Mouse (Mus musculus) small intestine, adult 2 months (tissue): ENCODE results near the gene Msln. TPM values are rescaled to one million over a fixed set of nuclear protein-coding genes. Genes with fewer than 3 reads are reported as not detected.

Experiments used
- H3K27ac ChIP-seq: fragments of 200-500 bp; 2 replicates; pipeline ENCODE4 v1.5.1; 2012; ENCODE audit warnings: low read depth, low read length, control low read depth, inconsistent platforms; ENCODE audit not compliant: insufficient read depth
- H3K27me3 ChIP-seq: fragments of 200-500 bp; 2 replicates; pipeline ENCODE4 v1.6.1; 2012; ENCODE audit warnings: mild to moderate bottlenecking, moderate library complexity, low read length, inconsistent platforms; ENCODE audit not compliant: control insufficient read depth, insufficient read depth
- H3K36me3 ChIP-seq: fragments of 200-500 bp; 2 replicates; pipeline ENCODE4 v1.6.1; 2012; ENCODE audit warnings: mild to moderate bottlenecking, low read length, control low read depth, inconsistent platforms; ENCODE audit not compliant: control insufficient read depth, insufficient read depth
- H3K4me1 ChIP-seq: fragments of 200-500 bp; 2 replicates; pipeline ENCODE4 v1.6.1; 2012; ENCODE audit warnings: low read length, inconsistent platforms, mixed read lengths; ENCODE audit not compliant: control insufficient read depth, insufficient read depth, insufficient read length
- H3K4me3 ChIP-seq: fragments of 200-500 bp; 2 replicates; pipeline ENCODE4 v1.5.1; 2012; ENCODE audit warnings: low read depth, mild to moderate bottlenecking, control low read depth, inconsistent platforms, low read length, moderate library complexity
- CTCF ChIP-seq: fragments of 200-500 bp; IDR thresholded peaks from 2 replicates; pipeline ENCODE4 v1.5.1; 2012; ENCODE audit warnings: low read depth, mild to moderate bottlenecking, control low read depth, inconsistent platforms, low read length, moderate library complexity, mixed read lengths; ENCODE audit not compliant: insufficient replicate concordance, insufficient read length; ENCODE audit errors: extremely low read depth
- POLR2A ChIP-seq: fragments of 200-500 bp; IDR thresholded peaks from 2 replicates; pipeline ENCODE4 v1.6.1; 2012; ENCODE audit warnings: low read depth, mild to moderate bottlenecking, control low read depth, inconsistent platforms, low read length, moderate library complexity
- WGBS: fragments of 180-500 bp; shearing (Covaris S2); methylation state at CpG from one replicate; pipeline ENCODE4 v1.1.7; 2018; 5-methylcytosine and 5-hydroxymethylcytosine counted together
- polyA plus RNA-seq: library from polyadenylated mRNA; depleted of rRNA; stranded (reverse); fragments of >200 nt; gene quantifications from 2 replicates; pipeline ENCODE4 v1.2.3, GENCODE M21; 2012

The Msln gene
- polyA plus RNA-seq, 1 experiment: 1.0 TPM

DNA sequence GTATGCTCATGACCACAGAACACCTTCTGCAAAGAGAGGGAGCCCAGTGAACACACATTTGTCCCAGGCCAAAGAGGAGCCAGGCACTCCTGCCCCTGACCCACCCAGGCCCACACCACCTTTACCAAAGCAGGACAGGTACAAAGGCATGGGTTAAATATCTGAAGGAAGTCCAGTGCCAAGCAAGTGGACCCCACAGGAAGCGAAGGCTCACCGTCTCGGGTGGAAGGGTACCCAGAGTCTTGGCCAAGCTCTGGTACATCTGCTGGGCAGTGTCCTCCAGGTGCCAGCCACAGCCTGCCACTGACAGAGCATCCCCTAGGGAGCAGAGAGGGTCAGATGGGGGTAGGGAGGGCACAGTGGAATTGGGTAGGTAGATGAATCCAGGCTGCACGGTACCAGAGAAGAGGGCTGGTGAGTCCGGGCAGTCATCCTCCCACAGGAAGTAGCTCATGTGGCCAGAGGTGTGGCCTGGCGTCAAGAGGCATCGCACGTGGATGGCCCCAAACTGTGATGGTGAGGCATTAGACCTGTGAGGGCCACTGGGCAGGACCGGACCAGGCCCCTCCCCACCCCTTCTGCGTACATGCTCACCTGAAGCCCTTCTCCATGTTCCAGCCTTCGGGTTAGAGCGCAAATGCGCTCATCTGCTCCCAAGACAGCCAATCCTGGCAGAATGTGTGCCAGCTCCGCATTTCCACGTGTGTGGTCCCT, 29.8 kb upstream of the Msln start:
- no peak overlapping the region for H3K4me3 ChIP-seq
- WGBS: 82% methylated on average over 15 of the region's 15 CpGs
- no peak overlapping the region for H3K27ac ChIP-seq
- H3K36me3 ChIP-seq: peaks cover 31% of the 10 kb centered on the region
- peaks cover 3% of the 10 kb centered on the region; the same call in 1 of the 2 replicates for H3K4me1 ChIP-seq
- H3K27me3 ChIP-seq: no peaks in the 10 kb centered on the region
- TF ChIP-seq CTCF (no peak), POLR2A (no peak)

DNA sequence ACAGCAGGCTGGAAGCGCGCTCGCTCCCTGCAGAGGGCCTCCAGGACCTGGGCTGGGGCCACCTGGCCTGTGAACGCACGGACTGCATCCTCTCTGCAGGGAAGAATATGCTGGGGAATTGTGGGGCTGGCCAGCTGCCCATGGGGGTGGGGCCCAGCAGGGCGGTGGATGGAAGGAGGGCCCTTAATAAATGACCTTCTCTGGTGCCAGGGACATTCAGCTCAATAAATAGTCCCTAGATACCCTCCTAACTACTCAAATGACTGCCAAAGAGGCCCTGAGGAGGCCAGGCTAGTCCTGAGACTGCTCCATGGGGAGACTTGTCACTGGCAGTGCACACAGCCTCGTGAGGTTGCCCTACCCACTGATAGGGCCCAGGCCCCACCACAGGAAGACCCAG, 28.9 kb upstream of the Msln start:
- peaks cover 34% of the 10 kb centered on the region for H3K36me3 ChIP-seq
- no peak overlapping the region for H3K4me3 ChIP-seq
- no peak overlapping the region for H3K27ac ChIP-seq
- peaks cover 3% of the 10 kb centered on the region; the same call in 1 of the 2 replicates for H3K4me1 ChIP-seq
- no peaks in the 10 kb centered on the region for H3K27me3 ChIP-seq
- no peak for TF ChIP-seq POLR2A
- TF ChIP-seq CTCF: no peak
- 56% methylated on average over 7 of the region's 7 CpGs for WGBS

DNA sequence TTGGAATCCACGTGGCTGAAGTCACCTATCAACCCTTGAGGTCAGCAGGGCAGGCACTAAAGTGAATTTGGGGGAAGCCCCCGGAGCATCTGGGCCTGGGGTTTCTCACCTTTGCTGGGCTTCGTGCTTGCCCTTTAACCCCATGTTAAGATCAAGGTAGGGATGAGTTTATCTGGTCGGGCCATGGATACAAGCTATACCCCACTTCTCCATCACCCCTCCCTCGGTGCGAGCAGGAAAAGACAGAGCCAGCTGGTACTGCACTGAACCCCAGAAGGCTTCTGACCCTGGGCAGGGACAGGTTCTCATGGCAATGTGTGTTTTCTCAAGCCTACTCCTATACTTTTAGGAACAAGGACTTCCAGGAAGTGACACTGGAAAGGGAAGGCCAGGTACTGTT, 27.2 kb upstream of the Msln start:
- no peak overlapping the region for H3K4me3 ChIP-seq
- H3K27me3 ChIP-seq: no peaks in the 10 kb centered on the region
- WGBS: 73% methylated on average over 6 of the region's 6 CpGs
- H3K36me3 ChIP-seq: peaks cover 46% of the 10 kb centered on the region
- H3K4me1 ChIP-seq: peaks cover 3% of the 10 kb centered on the region; the same call in 1 of the 2 replicates
- no peak for TF ChIP-seq CTCF
- no peak for TF ChIP-seq POLR2A
- H3K27ac ChIP-seq: no peak overlapping the region

DNA sequence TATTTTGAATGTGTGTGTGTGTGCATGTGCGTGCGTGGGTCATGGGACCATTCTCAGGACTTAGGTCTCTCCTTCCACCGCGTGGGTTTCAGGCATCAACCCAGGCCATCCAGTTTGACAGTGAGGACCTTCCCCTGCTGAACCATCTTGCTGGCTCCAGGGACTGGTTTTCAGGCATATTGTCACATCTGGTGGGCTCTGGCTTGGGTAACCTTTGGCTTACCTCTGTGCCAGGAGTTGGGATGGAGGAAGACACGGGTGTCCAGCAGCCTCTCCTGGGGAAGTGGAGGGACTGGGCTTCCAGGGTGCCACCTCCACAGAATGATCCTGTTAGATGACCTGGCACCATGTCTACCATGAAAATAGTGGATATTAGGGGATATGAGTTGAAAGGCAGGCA, 23.8 kb upstream of the Msln start:
- TF ChIP-seq CTCF (no peak), POLR2A (no peak)
- no peak overlapping the region for H3K4me3 ChIP-seq
- 96% methylated on average over 5 of the region's 5 CpGs for WGBS

DNA sequence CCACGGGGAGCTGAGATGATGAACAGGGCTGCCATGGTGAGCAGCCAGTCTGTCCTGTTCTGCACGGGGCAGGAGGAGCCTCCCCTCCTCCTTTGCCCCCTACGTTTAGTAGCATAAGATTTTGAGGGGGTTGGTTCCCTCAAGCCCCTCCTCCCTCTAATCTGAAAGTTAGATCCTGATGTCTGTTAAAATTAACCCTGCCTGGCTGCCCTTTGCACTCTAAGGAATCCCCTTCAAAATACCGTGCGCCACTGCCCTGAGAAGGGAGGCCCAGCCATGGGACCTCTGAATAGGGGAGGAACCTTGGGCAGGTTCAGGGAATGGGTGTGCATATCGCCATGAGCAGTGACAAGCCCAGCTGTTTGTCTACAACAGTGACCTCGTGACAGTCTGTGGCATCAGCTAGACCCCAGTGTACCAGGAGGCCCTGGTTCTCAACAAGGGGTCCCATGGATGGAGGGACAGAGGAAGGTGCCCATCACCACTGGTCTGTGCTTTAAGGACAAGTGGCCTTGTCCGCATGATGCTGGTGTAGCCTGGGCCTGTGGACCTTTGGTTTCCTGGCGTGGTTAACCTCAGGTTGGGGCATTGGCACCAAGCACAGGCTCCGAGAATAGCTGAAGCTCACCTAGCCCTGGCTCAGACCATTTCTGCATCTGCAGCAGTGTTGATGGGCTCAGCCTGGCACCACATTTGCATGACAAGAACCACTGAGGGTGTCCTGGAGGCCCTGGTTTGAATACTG, 21.3 kb upstream of the Msln start:
- no peaks in the 10 kb centered on the region for H3K27me3 ChIP-seq
- 78% methylated on average over 10 of the region's 10 CpGs for WGBS
- H3K4me1 ChIP-seq: peaks cover 7% of the 10 kb centered on the region; the same call in 1 of the 2 replicates
- H3K4me3 ChIP-seq: no peak overlapping the region
- TF ChIP-seq CTCF (no peak), POLR2A (no peak)
- peaks cover 28% of the 10 kb centered on the region for H3K36me3 ChIP-seq
- H3K27ac ChIP-seq: no peak overlapping the region

More for the DNA sequence above, 23.8 kb upstream of the Msln start:
- Histone ChIP-seq H3K27me3 (no peaks in the 10 kb centered on the region), H3K4me1 (peaks cover 7% of the 10 kb centered on the region; the same call in 1 of the 2 replicates), H3K36me3 (peaks cover 46% of the 10 kb centered on the region), H3K27ac (no peak overlapping the region)

DNA sequence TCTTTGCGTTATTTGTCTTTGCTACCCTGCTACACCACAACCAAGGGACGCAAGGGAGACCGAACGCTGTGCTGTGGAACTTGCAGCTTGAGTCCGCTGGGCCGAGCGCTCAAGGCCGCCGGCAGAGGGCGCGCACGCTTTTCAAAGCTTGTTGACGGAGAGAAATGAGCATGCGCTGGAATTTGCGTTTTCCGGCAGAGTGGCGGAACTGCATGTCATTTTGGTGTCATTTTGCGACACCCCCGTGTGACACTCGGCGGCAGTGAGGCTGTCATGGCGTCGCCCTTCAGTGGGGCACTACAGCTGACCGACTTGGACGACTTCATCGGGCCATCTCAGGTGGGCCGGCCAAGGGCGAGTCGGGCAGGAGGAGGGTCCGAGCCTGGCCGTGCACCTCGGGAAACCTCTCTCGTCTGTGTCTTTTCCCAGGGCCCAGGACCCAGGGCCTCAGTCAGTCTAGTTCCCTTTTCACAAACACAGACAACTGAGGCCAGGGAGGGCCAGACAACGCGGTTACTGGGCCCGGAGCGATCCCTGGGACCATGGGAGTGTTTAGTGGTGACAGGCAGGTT, 19.5 kb upstream of the Msln start, which contains the start of gene Narfl:
Gene Narfl (plus strand): TSS at position 228 of the 572 bp plus-strand sequence.
- H3K36me3 ChIP-seq: peaks cover 14% of the 10 kb centered on the region
- under 1% methylated on average over 37 of the region's 37 CpGs for WGBS
- peak within 1 kb of the TSS; percentile 92 for H3K4me3 ChIP-seq
- no peaks in the 10 kb centered on the region for H3K27me3 ChIP-seq
- no peak within 1 kb of the TSS for H3K27ac ChIP-seq
- peaks cover 7% of the 10 kb centered on the region; the same call in 1 of the 2 replicates for H3K4me1 ChIP-seq
- TF ChIP-seq CTCF (peak; percentile 88), POLR2A (peak; percentile 34)

DNA sequence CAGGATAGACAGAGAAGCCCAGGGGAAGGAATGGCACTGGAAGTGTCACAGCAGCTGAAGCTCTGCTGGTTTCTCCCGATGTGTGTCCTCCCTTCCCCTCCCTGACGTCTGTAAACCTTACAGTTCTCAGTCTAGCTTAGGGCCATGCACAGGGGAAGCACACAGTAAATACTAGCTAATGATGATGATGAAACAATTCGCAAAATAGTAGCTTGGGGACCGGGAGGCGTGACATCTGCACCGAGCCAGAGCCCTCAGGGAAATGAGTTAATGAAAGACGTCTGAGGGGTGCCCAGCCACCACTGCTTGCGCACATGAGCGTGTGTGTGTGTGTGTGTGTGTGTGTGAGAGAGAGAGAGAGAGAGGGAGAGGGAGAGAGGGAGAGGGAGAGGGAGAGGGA, 15.2 kb upstream of the Msln start:
- Histone ChIP-seq H3K36me3 (no peaks in the 10 kb centered on the region), H3K4me3 (no peak overlapping the region), H3K4me1 (peaks cover 3% of the 10 kb centered on the region; the same call in 1 of the 2 replicates), H3K27ac (no peak overlapping the region), H3K27me3 (no peaks in the 10 kb centered on the region)
- TF ChIP-seq POLR2A (no peak), CTCF (no peak)
- WGBS: 53% methylated on average over 9 of the region's 9 CpGs
